Mouse (Mus musculus) MEL (cell line): ENCODE results near the gene Gorasp2. TPM values are rescaled to one million over a fixed set of nuclear protein-coding genes. Genes with fewer than 3 reads are reported as not detected.
A peak's percentile ranks its signal among the peaks of the same experiment; 100 is the strongest.

Source experiments
- DNase-seq: peaks from one replicate; pipeline ENCODE4 v3.0.0; 2011; ENCODE audit warnings: low read depth, low spot score
- H3K27ac ChIP-seq: 2 replicates; pipeline ENCODE4 v1.5.1; 2012; ENCODE audit warnings: low read depth, mild to moderate bottlenecking, control low read depth, low read length, moderate library complexity; ENCODE audit not compliant: control insufficient read depth
- H3K27me3 ChIP-seq, 2 experiments: fragments of 150-350 bp in 1 of 2; sonication (generic) in 1 of 2; 2 replicates each; pipeline ENCODE4 v1.6.1; 2012; ENCODE audit warnings: low read length in 2 of 2, mild to moderate bottlenecking in 2 of 2, improper control_type of control experiment in 1 of 2, moderate library complexity in 1 of 2; ENCODE audit not compliant: insufficient read depth in 2 of 2, control insufficient read depth in 1 of 2
- H3K36me3 ChIP-seq, 2 experiments: 2 replicates each; pipeline ENCODE4 v1.6.1; 2012 to 2014; ENCODE audit warnings: low read length in 2 of 2, improper control_type of control experiment in 1 of 2, inconsistent platforms in 1 of 2, mild to moderate bottlenecking in 1 of 2; ENCODE audit not compliant: insufficient read depth in 2 of 2, control insufficient read depth in 1 of 2
- H3K4me1 ChIP-seq, 2 experiments: fragments of 150-350 bp in 1 of 2; sonication (generic) in 1 of 2; 2 replicates each; pipeline ENCODE4 v1.6.1; 2012; ENCODE audit warnings: low read length in 2 of 2, improper control_type of control experiment in 1 of 2, mild to moderate bottlenecking in 1 of 2; ENCODE audit not compliant: insufficient read depth in 2 of 2, control insufficient read depth in 1 of 2
- H3K4me3 ChIP-seq, 2 experiments: fragments of 150-350 bp in 1 of 2; sonication (generic) in 1 of 2; 2 replicates each; pipeline ENCODE4 v1.5.1; 2012; ENCODE audit warnings: low read depth in 2 of 2, low read length in 2 of 2, mild to moderate bottlenecking in 2 of 2, moderate library complexity in 2 of 2, control low read depth in 1 of 2, improper control_type of control experiment in 1 of 2; ENCODE audit not compliant: control insufficient read depth in 1 of 2, insufficient read depth in 1 of 2
- H3K79me2 ChIP-seq: 2 replicates; pipeline ENCODE4 v1.6.1; 2012; ENCODE audit warnings: mild to moderate bottlenecking, low read length, moderate library complexity; ENCODE audit not compliant: control insufficient read depth, poor library complexity, insufficient read depth
- H3K9ac ChIP-seq: 2 replicates; pipeline ENCODE4 v1.6.1; 2012; ENCODE audit warnings: low read depth, mild to moderate bottlenecking, control low read depth, low read length, moderate library complexity; ENCODE audit not compliant: control insufficient read depth, poor library complexity, severe bottlenecking
- H3K9me3 ChIP-seq: fragments of 150-350 bp; sonication (generic); replicated peaks from 2 replicates; pipeline ENCODE4 v1.6.1; 2012; ENCODE audit warnings: mild to moderate bottlenecking, low read length, improper control_type of control experiment, moderate library complexity; ENCODE audit not compliant: insufficient read depth
- CHD1 ChIP-seq: IDR thresholded peaks from 2 replicates; pipeline ENCODE4 v1.6.1; 2012; ENCODE audit warnings: low read depth, mild to moderate bottlenecking, inconsistent platforms, low read length, improper control_type of control experiment
- CHD2 ChIP-seq: IDR thresholded peaks from 2 replicates; pipeline ENCODE4 v1.6.1; 2011; ENCODE audit warnings: low read length, improper control_type of control experiment
- CTCF ChIP-seq, 3 experiments: IDR thresholded peaks in 2 of 3; conservative IDR thresholded peaks in 1 of 3; 2 replicates each; pipeline ENCODE4 v1.5.1; 2011 to 2012; ENCODE audit warnings: low read length in 3 of 3, low read depth in 2 of 3, mild to moderate bottlenecking in 2 of 3, improper control_type of control experiment in 1 of 3, inconsistent platforms in 1 of 3, mixed read lengths in 1 of 3, moderate library complexity in 1 of 3; ENCODE audit not compliant: control insufficient read depth in 1 of 3, insufficient read depth in 1 of 3, poor library complexity in 1 of 3, severe bottlenecking in 1 of 3
- ELF1 ChIP-seq: IDR thresholded peaks from 2 replicates; pipeline ENCODE4 v1.6.1; 2014; ENCODE audit warnings: low read depth, mild to moderate bottlenecking, inconsistent platforms, low read length, improper control_type of control experiment, moderate library complexity
- ETS1 ChIP-seq: IDR thresholded peaks from 2 replicates; pipeline ENCODE4 v1.6.1; 2012; ENCODE audit warnings: low read depth, mild to moderate bottlenecking, inconsistent platforms, low read length, improper control_type of control experiment, moderate library complexity
- HCFC1 ChIP-seq: IDR thresholded peaks from 2 replicates; pipeline ENCODE4 v1.6.1; 2012; ENCODE audit warnings: low read depth, mild to moderate bottlenecking, inconsistent platforms, low read length, improper control_type of control experiment, moderate library complexity
- JUND ChIP-seq: IDR thresholded peaks from 2 replicates; pipeline ENCODE4 v1.6.1; 2011; ENCODE audit warnings: low read depth, mild to moderate bottlenecking, improper control_type of control experiment, low read length
- MAX ChIP-seq: IDR thresholded peaks from 2 replicates; pipeline ENCODE4 v1.6.1; 2011; ENCODE audit warnings: low read length, improper control_type of control experiment
- MXI1 ChIP-seq: IDR thresholded peaks from 2 replicates; pipeline ENCODE4 v1.6.1; 2011; ENCODE audit warnings: mild to moderate bottlenecking, low read depth, low read length, improper control_type of control experiment
- MYC ChIP-seq: IDR thresholded peaks from 2 replicates; pipeline ENCODE4 v1.6.1; 2011; ENCODE audit warnings: low read depth, mild to moderate bottlenecking, low read length, improper control_type of control experiment, moderate library complexity
- NELFE ChIP-seq: IDR thresholded peaks from 2 replicates; pipeline ENCODE4 v1.6.1; 2011; ENCODE audit warnings: low read depth, low read length, improper control_type of control experiment
- NRF1 ChIP-seq: IDR thresholded peaks from 2 replicates; pipeline ENCODE4 v1.6.1; 2014; ENCODE audit warnings: low read depth, mild to moderate bottlenecking, inconsistent platforms, low read length, improper control_type of control experiment, moderate library complexity; ENCODE audit not compliant: poor library complexity, insufficient read depth, severe bottlenecking
- POLR2AphosphoS2 ChIP-seq: IDR thresholded peaks from 2 replicates; pipeline ENCODE4 v1.6.1; 2011; ENCODE audit warnings: low read length, improper control_type of control experiment
- RAD21 ChIP-seq: IDR thresholded peaks from 2 replicates; pipeline ENCODE4 v1.6.1; 2011; ENCODE audit warnings: mild to moderate bottlenecking, low read depth, low read length, improper control_type of control experiment
- SMC3 ChIP-seq: IDR thresholded peaks from 2 replicates; pipeline ENCODE4 v1.6.1; 2011; ENCODE audit warnings: low read depth, low read length, improper control_type of control experiment
- TBP ChIP-seq: IDR thresholded peaks from 2 replicates; pipeline ENCODE4 v1.8.0; 2011; ENCODE audit warnings: low read depth, low read length, improper control_type of control experiment
- UBTF ChIP-seq: IDR thresholded peaks from 2 replicates; pipeline ENCODE4 v1.6.1; 2012; ENCODE audit warnings: low read depth, mild to moderate bottlenecking, inconsistent platforms, low read length, improper control_type of control experiment, moderate library complexity, borderline replicate concordance; ENCODE audit not compliant: insufficient read depth
- USF2 ChIP-seq, 2 experiments: IDR thresholded peaks; 2 replicates each; pipeline ENCODE4 v1.6.1; 2011 to 2012; ENCODE audit warnings: improper control_type of control experiment in 2 of 2, low read length in 2 of 2, borderline replicate concordance in 1 of 2, inconsistent platforms in 1 of 2, low read depth in 1 of 2, mild to moderate bottlenecking in 1 of 2; ENCODE audit not compliant: insufficient read depth in 1 of 2
- ZC3H11A ChIP-seq: IDR thresholded peaks from 2 replicates; pipeline ENCODE4 v1.6.1; 2012; ENCODE audit warnings: low read depth, mild to moderate bottlenecking, inconsistent platforms, low read length, improper control_type of control experiment
- ZKSCAN1 ChIP-seq: IDR thresholded peaks from 2 replicates; pipeline ENCODE4 v1.6.1; 2012; ENCODE audit warnings: low read depth, mild to moderate bottlenecking, inconsistent platforms, low read length, improper control_type of control experiment, moderate library complexity
- ZMIZ1 ChIP-seq: IDR thresholded peaks from 2 replicates; pipeline ENCODE4 v1.6.1; 2012; ENCODE audit warnings: low read depth, mild to moderate bottlenecking, inconsistent platforms, low read length, improper control_type of control experiment, moderate library complexity
- polyA plus RNA-seq, 2 experiments: library from polyadenylated mRNA; stranded (reverse) in 1 of 2; unstranded in 1 of 2; fragments of >175 nt in 1 of 2; fragments of >200 nt in 1 of 2; gene quantifications; 2 replicates each; pipeline versions ENCODE4 v1.2.1 to v1.2.4; 2012; ENCODE audit warnings: low replicate concordance in 2 of 2, low read depth in 1 of 2; ENCODE audit not compliant: insufficient read length in 2 of 2, insufficient read depth in 1 of 2, missing spikeins in 1 of 2
- total RNA-seq: library from RNA; depleted of rRNA; stranded (reverse); fragments of 300-350 nt; gene quantifications from 2 replicates; pipeline ENCODE4 v1.2.3, GENCODE M21; 2012

Gorasp2 gene
- total and polyA plus RNA-seq, 3 experiments: 81.8 to 132 (median 124) TPM

DNA sequence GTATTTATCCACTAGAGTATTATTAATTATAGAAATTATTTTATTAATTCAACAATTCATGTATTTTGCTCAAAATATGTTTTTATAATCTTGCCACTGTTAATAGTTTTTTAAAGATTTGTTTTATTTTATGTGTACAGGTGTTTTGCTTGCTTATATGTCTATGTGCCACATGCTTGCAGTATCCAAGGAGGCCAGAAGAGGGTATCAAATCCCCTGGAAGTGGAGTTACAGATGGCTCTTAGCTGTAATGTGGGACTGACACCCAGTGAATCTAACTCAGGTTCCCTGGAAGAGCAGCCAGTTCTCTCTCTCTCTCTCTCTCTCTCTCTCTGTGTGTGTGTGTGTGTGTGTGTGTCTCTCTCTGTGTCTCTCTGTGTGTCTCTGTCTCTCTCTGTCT lies 20.4 kb upstream of the Gorasp2 start:
- no peaks in the 10 kb centered on the region for H3K79me2 ChIP-seq
- H3K9me3 ChIP-seq: no peaks in the 10 kb centered on the region
- TF ChIP-seq UBTF (no peak), ZMIZ1 (no peak), CHD1 (no peak), USF2 (IDR thresholded peaks at IDR 0.05; ENCODE audit: borderline replicate concordance in 1 of 2, insufficient read depth in 1 of 2, low read depth in 1 of 2, low read length in 2 of 2) (no peak), RAD21 (peak; percentile 31), MXI1 (no peak), ZC3H11A (no peak), MAX (no peak), HCFC1 (no peak), ZKSCAN1 (no peak), SMC3 (peak; percentile 37; the same call in 1 of the 2 replicates), JUND (no peak), NELFE (no peak), POLR2AphosphoS2 (no peak), NRF1 (no peak), CHD2 (no peak), ETS1 (no peak), ELF1 (no peak), TBP (no peak), MYC (no peak), CTCF (IDR thresholded peaks at IDR 0.05 in 2 of 3, conservative IDR thresholded peaks at IDR 0.05 in 1 of 3; ENCODE audit: control insufficient read depth in 1 of 3, insufficient read depth in 1 of 3, low read depth in 2 of 3, low read length in 3 of 3, poor library complexity in 1 of 3, severe bottlenecking in 1 of 3) (peak in 2 of 3 experiments; percentile 8 to 42; a peak in 2 of 6 replicates)
- no peak overlapping the region for H3K27ac ChIP-seq
- H3K9ac ChIP-seq: no peak overlapping the region
- no peaks in the 10 kb centered on the region for H3K27me3 ChIP-seq
- H3K4me3 ChIP-seq: no peak overlapping the region
- peaks cover 0 to 7% of the 10 kb centered on the region in 2 experiments; a peak in 2 of 4 replicates for H3K36me3 ChIP-seq
- DNase-seq: peak; percentile 33
- H3K4me1 ChIP-seq: peaks cover 0 to 10% of the 10 kb centered on the region in 2 experiments; a peak in 2 of 4 replicates
